Mouse (Mus musculus): ENCODE measurements around the gene Znrf1. TPM values are rescaled to one million over a fixed set of nuclear protein-coding genes. Genes with fewer than 3 reads are reported as not detected.

Znrf1 gene
- polyA plus RNA-seq, 1 experiment from 2014 or later = 14.8 TPM

GRCm38 (mm10) chr8:111545406-111546156 lies 9.7 kb downstream of the Znrf1 start:
- no peak for ATAC-seq (ENCODE audit: low FRiP score, low TSS enrichment)
- Histone ChIP-seq H3K27me3 (ENCODE audit: control insufficient read depth, insufficient read depth, low read length) (no peaks in the 10 kb centered on the region), H3K27ac (replicated peaks) (no peak overlapping the region), H3K9ac (ENCODE audit: low read length) (no peak overlapping the region), H3K4me3 (ENCODE audit: low read depth, low read length) (no peak overlapping the region), H3K4me1 (replicated peaks; ENCODE audit: control insufficient read depth, insufficient read depth) (no peaks in the 10 kb centered on the region), H3K4me2 (replicated peaks; ENCODE audit: low read depth) (no peak overlapping the region), H3K9me3 (ENCODE audit: control insufficient read depth, low read length) (no peaks in the 10 kb centered on the region), H3K36me3 (ENCODE audit: control insufficient read depth, insufficient read depth, low read length) (0 out of 2 replicates have a peak, but pooled peaks cover 4% of the 10 kb centered on the region)
- no peak for DNase-seq (ENCODE audit: low spot score)
- WGBS = 72% methylated on average over 8 of the region's 8 CpGs
- TF ChIP-seq CTCF (IDR thresholded peaks at IDR 0.05; ENCODE audit: low read depth) (no peak), EP300 (optimal IDR thresholded peaks at IDR 0.05) (no peak)

GRCm38 (mm10) chr8:111547144-111547543 lies 11.2 kb downstream of the Znrf1 start:
- Histone ChIP-seq H3K9ac (ENCODE audit: low read length) (no peak overlapping the region), H3K4me2 (replicated peaks; ENCODE audit: low read depth) (no peak overlapping the region), H3K36me3 (ENCODE audit: control insufficient read depth, insufficient read depth, low read length) (0 out of 2 replicates have a peak, but pooled peaks cover 4% of the 10 kb centered on the region), H3K27ac (replicated peaks) (no peak overlapping the region), H3K27me3 (ENCODE audit: control insufficient read depth, insufficient read depth, low read length) (no peaks in the 10 kb centered on the region), H3K4me3 (ENCODE audit: low read depth, low read length) (no peak overlapping the region), H3K9me3 (ENCODE audit: control insufficient read depth, low read length) (no peaks in the 10 kb centered on the region), H3K4me1 (replicated peaks; ENCODE audit: control insufficient read depth, insufficient read depth) (no peaks in the 10 kb centered on the region)
- ATAC-seq (ENCODE audit: low FRiP score, low TSS enrichment) (no peak), DNase-seq (ENCODE audit: low spot score) (no peak)
- TF ChIP-seq CTCF (IDR thresholded peaks at IDR 0.05; ENCODE audit: low read depth) (no peak), EP300 (optimal IDR thresholded peaks at IDR 0.05) (no peak)
- whole genome bisulfite sequencing = 93% methylated on average over 3 of the region's 3 CpGs

GRCm38 (mm10) chr8:111548201-111548600 lies 12.3 kb downstream of the Znrf1 start:
- 0 out of 2 replicates have a peak, but pooled peaks cover 4% of the 10 kb centered on the region for H3K36me3 ChIP-seq (ENCODE audit: control insufficient read depth, insufficient read depth, low read length)
- ATAC-seq (ENCODE audit: low FRiP score, low TSS enrichment) = no peak
- H3K9ac ChIP-seq (ENCODE audit: low read length) = no peak overlapping the region
- H3K27me3 ChIP-seq (ENCODE audit: control insufficient read depth, insufficient read depth, low read length) = no peaks in the 10 kb centered on the region
- TF ChIP-seq EP300 (optimal IDR thresholded peaks at IDR 0.05) = no peak
- no peak for TF ChIP-seq CTCF (IDR thresholded peaks at IDR 0.05; ENCODE audit: low read depth)
- H3K4me3 ChIP-seq (ENCODE audit: low read depth, low read length) = no peak overlapping the region
- 58% methylated on average over 6 of the region's 6 CpGs for WGBS
- no peak overlapping the region for H3K27ac ChIP-seq (replicated peaks)
- no peaks in the 10 kb centered on the region for H3K4me1 ChIP-seq (replicated peaks; ENCODE audit: control insufficient read depth, insufficient read depth)
- DNase-seq (ENCODE audit: low spot score) = no peak
- H3K4me2 ChIP-seq (replicated peaks; ENCODE audit: low read depth) = no peak overlapping the region
- H3K9me3 ChIP-seq (ENCODE audit: control insufficient read depth, low read length) = no peaks in the 10 kb centered on the region

- DNase-seq (ENCODE audit: low spot score) (no peak), ATAC-seq (ENCODE audit: low FRiP score, low TSS enrichment) (no peak)
- H3K4me1 ChIP-seq (replicated peaks; ENCODE audit: control insufficient read depth, insufficient read depth) = peaks cover 1% of the 10 kb centered on the region; the same call in 1 of the 2 replicates
- H3K4me3 ChIP-seq (ENCODE audit: low read depth, low read length) = no peak overlapping the region
- 0 out of 2 replicates have a peak, but pooled peaks cover 4% of the 10 kb centered on the region for H3K36me3 ChIP-seq (ENCODE audit: control insufficient read depth, insufficient read depth, low read length)
- H3K9me3 ChIP-seq (ENCODE audit: control insufficient read depth, low read length) = no peaks in the 10 kb centered on the region
- H3K9ac ChIP-seq (ENCODE audit: low read length) = no peak overlapping the region
- H3K27me3 ChIP-seq (ENCODE audit: control insufficient read depth, insufficient read depth, low read length) = no peaks in the 10 kb centered on the region
- 66% methylated on average over 9 of the region's 9 CpGs for WGBS
- TF ChIP-seq EP300 (optimal IDR thresholded peaks at IDR 0.05) = no peak
- TF ChIP-seq CTCF (IDR thresholded peaks at IDR 0.05; ENCODE audit: low read depth) = no peak
- no peak overlapping the region for H3K4me2 ChIP-seq (replicated peaks; ENCODE audit: low read depth)
- peak overlapping the region; percentile 30; the same call in 1 of the 2 replicates for H3K27ac ChIP-seq (replicated peaks)
Measured at GRCm38 (mm10) chr8:111550002-111550870, 14.3 kb downstream of the Znrf1 start.

GRCm38 (mm10) chr8:111551511-111552130 lies 15.7 kb downstream of the Znrf1 start:
- TF ChIP-seq EP300 (optimal IDR thresholded peaks at IDR 0.05) (no peak), CTCF (IDR thresholded peaks at IDR 0.05; ENCODE audit: low read depth) (no peak)
- WGBS = 74% methylated on average over 8 of the region's 8 CpGs

More at GRCm38 (mm10) chr8:111551511-111552130, 15.7 kb downstream of the Znrf1 start:
- no peak overlapping the region for H3K4me3 ChIP-seq (ENCODE audit: low read depth, low read length)
- H3K9me3 ChIP-seq (ENCODE audit: control insufficient read depth, low read length) = no peaks in the 10 kb centered on the region
- no peaks in the 10 kb centered on the region for H3K27me3 ChIP-seq (ENCODE audit: control insufficient read depth, insufficient read depth, low read length)
- H3K36me3 ChIP-seq (ENCODE audit: control insufficient read depth, insufficient read depth, low read length) = 0 out of 2 replicates have a peak, but pooled peaks cover 4% of the 10 kb centered on the region
- no peak overlapping the region for H3K9ac ChIP-seq (ENCODE audit: low read length)
- DNase-seq (ENCODE audit: low spot score) (no peak), ATAC-seq (ENCODE audit: low FRiP score, low TSS enrichment) (no peak)
- no peak overlapping the region for H3K27ac ChIP-seq (replicated peaks)
- H3K4me2 ChIP-seq (replicated peaks; ENCODE audit: low read depth) = no peak overlapping the region
- H3K4me1 ChIP-seq (replicated peaks; ENCODE audit: control insufficient read depth, insufficient read depth) = peaks cover 3% of the 10 kb centered on the region; the same call in 1 of the 2 replicates

Measured in stomach, postnatal 0 days (tissue).